Comparison of ENCODE assay signal across 9 mouse cellular contexts in genomic region chr13:91093610-91094009, GRCm38 (mm10).
DNase-seq lines count a peak whose midpoint lies in the region; ATAC-seq and TF ChIP-seq lines count a peak whose summit lies in the region.
"Had no signal": no experiment of that assay in that cellular context is flagged by ENCODE, and none has a peak within 500 bp of the region (broad histone marks: within the 10 kb centered on the region; RNA-seq: fewer than 3 reads in every experiment).

No protein-coding gene starts in this region.

- peak; percentile 52 for DNase-seq in lung, embryonic 14.5 days
- no peak for DNase-seq in lung, postnatal 14 days
- peak; percentile 61 for DNase-seq in brain, embryonic 14.5 days (ENCODE audit: low read depth)
- DNase-seq in midbrain, postnatal 0 days (ENCODE audit: low spot score), result peak; percentile 27
- no peak for DNase-seq in spleen, postnatal 14 days (ENCODE audit: low spot score in 2 of 2)
- DNase-seq in gastrocnemius, adult 18-20 months (ENCODE audit: low spot score), result no peak
- no peak for DNase-seq in spleen, adult 12 weeks (ENCODE audit: low spot score)

- H3K36me3 ChIP-seq in lung, embryonic 14.5 days (ENCODE audit: insufficient read depth), result no peaks in the 10 kb centered on the region
- no peaks in the 10 kb centered on the region for H3K36me3 ChIP-seq in hindbrain, embryonic 12.5 days
- no peaks in the 10 kb centered on the region for H3K36me3 ChIP-seq in midbrain, postnatal 0 days (ENCODE audit: insufficient read depth, low read length)
- H3K36me3 ChIP-seq: heart, embryonic 12.5 days had no signal

- WGBS in lung, embryonic 14.5 days, result 14% methylated on average over 1 of the region's 1 CpGs
- 13% methylated on average over 1 of the region's 1 CpGs for WGBS in hindbrain, embryonic 12.5 days
- 6% methylated on average over 1 of the region's 1 CpGs for WGBS in midbrain, postnatal 0 days

- TF ChIP-seq POLR2A in brain, embryonic 14.5 days (IDR thresholded peaks at IDR 0.05; ENCODE audit: borderline replicate concordance, extremely low read depth, insufficient read depth, insufficient read length, poor library complexity, severe bottlenecking), result no peak

- TF ChIP-seq CTCF in lung, embryonic 14.5 days (IDR thresholded peaks at IDR 0.05; ENCODE audit: low read depth), result no peak
- no peak for TF ChIP-seq CTCF in brain, embryonic 14.5 days (IDR thresholded peaks at IDR 0.05; ENCODE audit: borderline replicate concordance, extremely low read depth, insufficient read depth, insufficient read length)
- no peak for TF ChIP-seq CTCF in midbrain, postnatal 0 days (IDR thresholded peaks at IDR 0.05)

- peak overlapping the region; percentile 42; the same call in 1 of the 2 replicates for H3K27ac ChIP-seq in lung, embryonic 14.5 days (ENCODE audit: low read depth)
- H3K27ac ChIP-seq in hindbrain, embryonic 12.5 days, result peak overlapping the region; percentile 35; the same call in 1 of the 2 replicates
- H3K27ac ChIP-seq in midbrain, postnatal 0 days (ENCODE audit: low read depth, low read length), result peak overlapping the region; percentile 60; the same call in 1 of the 2 replicates

- H3K4me2 ChIP-seq in lung, embryonic 14.5 days, result 0 out of 2 replicates have a peak overlapping the region, but pooled peaks have one; percentile 18
- H3K4me2 ChIP-seq in hindbrain, embryonic 12.5 days (replicated peaks), result no peak overlapping the region
- no peak overlapping the region for H3K4me2 ChIP-seq in midbrain, postnatal 0 days (ENCODE audit: low read depth, low read length, poor library complexity, severe bottlenecking)
- H3K4me2 ChIP-seq: heart, embryonic 12.5 days had no signal

- H3K4me1 ChIP-seq in lung, embryonic 14.5 days (ENCODE audit: insufficient read depth), result peaks cover 7% of the 10 kb centered on the region; the same call in 1 of the 2 replicates
- no peaks in the 10 kb centered on the region for H3K4me1 ChIP-seq in hindbrain, embryonic 12.5 days
- peaks cover 6% of the 10 kb centered on the region; the same call in 1 of the 2 replicates for H3K4me1 ChIP-seq in midbrain, postnatal 0 days (ENCODE audit: insufficient read depth, low read length)

- H3K4me3 ChIP-seq in lung, embryonic 14.5 days (ENCODE audit: low read depth, low read length), result no peak overlapping the region
- no peak overlapping the region for H3K4me3 ChIP-seq in hindbrain, embryonic 12.5 days
- no peak overlapping the region for H3K4me3 ChIP-seq in midbrain, postnatal 0 days (ENCODE audit: low read depth, low read length)
- H3K4me3 ChIP-seq: heart, embryonic 12.5 days had no signal

- H3K27me3 ChIP-seq in lung, embryonic 14.5 days (ENCODE audit: insufficient read depth, low read length), result no peaks in the 10 kb centered on the region
- no peaks in the 10 kb centered on the region for H3K27me3 ChIP-seq in hindbrain, embryonic 12.5 days
- no peaks in the 10 kb centered on the region for H3K27me3 ChIP-seq in midbrain, postnatal 0 days (ENCODE audit: insufficient read depth, low read length)
- H3K27me3 ChIP-seq: heart, embryonic 12.5 days had no signal

- no peak overlapping the region for H3K9ac ChIP-seq in lung, embryonic 14.5 days
- H3K9ac ChIP-seq in hindbrain, embryonic 12.5 days, result no peak overlapping the region
- H3K9ac ChIP-seq in midbrain, postnatal 0 days (replicated peaks; ENCODE audit: low read length, poor library complexity, severe bottlenecking), result no peak overlapping the region
- H3K9ac ChIP-seq: heart, embryonic 12.5 days had no signal

- ATAC-seq in lung, embryonic 14.5 days (ENCODE audit: insufficient read depth), result peak; percentile 66
- 0 out of 2 replicates have a peak, but pooled peaks have one; percentile 35 for ATAC-seq in hindbrain, embryonic 12.5 days (ENCODE audit: low FRiP score)
- no peak for ATAC-seq in midbrain, postnatal 0 days (ENCODE audit: low FRiP score)

- H3K9me3 ChIP-seq in lung, embryonic 14.5 days (ENCODE audit: low read depth, low read length), result no peaks in the 10 kb centered on the region
- no peaks in the 10 kb centered on the region for H3K9me3 ChIP-seq in hindbrain, embryonic 12.5 days (replicated peaks)
- H3K9me3 ChIP-seq in midbrain, postnatal 0 days (ENCODE audit: low read length), result no peaks in the 10 kb centered on the region
- H3K9me3 ChIP-seq: heart, embryonic 12.5 days had no signal

Comparison
In these comparisons a context has a peak if more than half of its experiments do, and no peak if none do; other contexts are left out.
1. DNase-seq: peak in lung, embryonic 14.5 days (single experiment), brain, embryonic 14.5 days (single experiment) and midbrain, postnatal 0 days (single experiment); none in lung, postnatal 14 days (single experiment), spleen, postnatal 14 days (0 of 2), gastrocnemius, adult 18-20 months (single experiment) and spleen, adult 12 weeks (single experiment).
2. Peak in every context shown above with its lines, with median percentiles within 50 percentile points of each other: H3K27ac ChIP-seq.